Mouse (Mus musculus): ENCODE measurements at regions not wholly inside any gene's neighbourhood (a gene's known extent, or its start where the extent isn't known, plus 50 kb on each side); places are given as distances from the start of the nearest gene placed in this dataset.

GRCm38 (mm10) chr13:60435333-60435732 is 166.4 kb upstream of the Dapk1 start:
- DNase-seq = no peak
- H3K27me3 ChIP-seq (replicated peaks; ENCODE audit: control insufficient read depth, insufficient read depth, low read length) = no peaks in the 10 kb centered on the region
- H3K27ac ChIP-seq (ENCODE audit: insufficient read depth, low read depth, low read length) = no peak overlapping the region
- H3K4me3 ChIP-seq (ENCODE audit: insufficient read depth, low read depth, low read length) = no peak overlapping the region
- H3K36me3 ChIP-seq (ENCODE audit: control insufficient read depth, insufficient read depth, low read length) = no peaks in the 10 kb centered on the region
- H3K4me1 ChIP-seq (ENCODE audit: control insufficient read depth, insufficient read depth, low read length) = no peaks in the 10 kb centered on the region
- WGBS = 48% methylated on average over 5 of the region's 5 CpGs
- TF ChIP-seq POLR2A (IDR thresholded peaks at IDR 0.05; ENCODE audit: low read depth, low read length) (no peak), CTCF (conservative IDR thresholded peaks at IDR 0.05; ENCODE audit: insufficient read depth, insufficient read length, low read depth, low read length) (no peak)

- WGBS = 94% methylated on average over 2 of the region's 2 CpGs
- H3K27ac ChIP-seq (ENCODE audit: insufficient read depth, low read depth, low read length) = no peak overlapping the region
- DNase-seq = no peak
- H3K27me3 ChIP-seq (replicated peaks; ENCODE audit: control insufficient read depth, insufficient read depth, low read length) = no peaks in the 10 kb centered on the region
- no peak for TF ChIP-seq CTCF (conservative IDR thresholded peaks at IDR 0.05; ENCODE audit: insufficient read depth, insufficient read length, low read depth, low read length)
- TF ChIP-seq POLR2A (IDR thresholded peaks at IDR 0.05; ENCODE audit: low read depth, low read length) = no peak
- no peak overlapping the region for H3K4me3 ChIP-seq (ENCODE audit: insufficient read depth, low read depth, low read length)
- H3K4me1 ChIP-seq (ENCODE audit: control insufficient read depth, insufficient read depth, low read length) = no peaks in the 10 kb centered on the region
- H3K36me3 ChIP-seq (ENCODE audit: control insufficient read depth, insufficient read depth, low read length) = no peaks in the 10 kb centered on the region
Observed at GRCm38 (mm10) chr13:60438177-60438576, 163.6 kb upstream of the Dapk1 start.

- Histone ChIP-seq H3K27me3 (replicated peaks; ENCODE audit: control insufficient read depth, insufficient read depth, low read length) (no peaks in the 10 kb centered on the region), H3K36me3 (ENCODE audit: control insufficient read depth, insufficient read depth, low read length) (no peaks in the 10 kb centered on the region), H3K4me1 (ENCODE audit: control insufficient read depth, insufficient read depth, low read length) (no peaks in the 10 kb centered on the region), H3K4me3 (ENCODE audit: insufficient read depth, low read depth, low read length) (no peak overlapping the region), H3K27ac (ENCODE audit: insufficient read depth, low read depth, low read length) (no peak overlapping the region)
- TF ChIP-seq POLR2A (IDR thresholded peaks at IDR 0.05; ENCODE audit: low read depth, low read length) (no peak), CTCF (conservative IDR thresholded peaks at IDR 0.05; ENCODE audit: insufficient read depth, insufficient read length, low read depth, low read length) (no peak)
- 46% methylated on average over 3 of the region's 3 CpGs for WGBS
- no peak for DNase-seq
Observed at GRCm38 (mm10) chr13:60440586-60440985, 161.2 kb upstream of the Dapk1 start.

GRCm38 (mm10) chr13:60445164-60445563 is 156.6 kb upstream of the Dapk1 start:
- TF ChIP-seq CTCF (conservative IDR thresholded peaks at IDR 0.05; ENCODE audit: insufficient read depth, insufficient read length, low read depth, low read length) (no peak), POLR2A (IDR thresholded peaks at IDR 0.05; ENCODE audit: low read depth, low read length) (no peak)
- Histone ChIP-seq H3K4me1 (ENCODE audit: control insufficient read depth, insufficient read depth, low read length) (no peaks in the 10 kb centered on the region), H3K36me3 (ENCODE audit: control insufficient read depth, insufficient read depth, low read length) (no peaks in the 10 kb centered on the region), H3K27me3 (replicated peaks; ENCODE audit: control insufficient read depth, insufficient read depth, low read length) (no peaks in the 10 kb centered on the region), H3K27ac (ENCODE audit: insufficient read depth, low read depth, low read length) (no peak overlapping the region), H3K4me3 (ENCODE audit: insufficient read depth, low read depth, low read length) (no peak overlapping the region)
- no peak for DNase-seq
- WGBS = 69% methylated on average over 5 of the region's 5 CpGs

DNA sequence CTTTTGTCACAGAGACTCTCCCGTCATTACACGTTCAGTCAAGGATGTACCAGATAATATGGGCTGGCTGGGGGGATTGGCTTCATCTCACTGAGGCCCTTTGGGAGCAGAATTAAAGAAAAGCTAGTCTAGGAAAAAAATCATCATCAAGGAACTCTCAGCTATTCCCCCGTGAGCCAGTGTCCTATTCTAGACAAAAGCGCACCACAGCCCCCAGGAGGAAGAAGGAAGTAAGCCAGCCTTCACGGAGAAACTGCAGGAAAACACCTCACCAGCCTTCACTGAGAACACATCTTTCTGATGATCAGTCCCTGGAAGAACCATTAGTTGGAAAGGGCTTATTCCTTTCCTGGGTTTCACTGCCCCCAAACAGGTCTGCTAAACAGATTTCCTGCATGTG is 154.8 kb upstream of the Dapk1 start:
- no peak for DNase-seq
- peak; percentile 20; the same call in 1 of the 2 replicates for TF ChIP-seq CTCF (conservative IDR thresholded peaks at IDR 0.05; ENCODE audit: insufficient read depth, insufficient read length, low read depth, low read length)
- TF ChIP-seq POLR2A (IDR thresholded peaks at IDR 0.05; ENCODE audit: low read depth, low read length) = no peak
- Histone ChIP-seq H3K27me3 (replicated peaks; ENCODE audit: control insufficient read depth, insufficient read depth, low read length) (no peaks in the 10 kb centered on the region), H3K4me3 (ENCODE audit: insufficient read depth, low read depth, low read length) (no peak overlapping the region), H3K36me3 (ENCODE audit: control insufficient read depth, insufficient read depth, low read length) (no peaks in the 10 kb centered on the region), H3K27ac (ENCODE audit: insufficient read depth, low read depth, low read length) (no peak overlapping the region), H3K4me1 (ENCODE audit: control insufficient read depth, insufficient read depth, low read length) (no peaks in the 10 kb centered on the region; the same call in 1 of the 2 replicates)
- WGBS = 54% methylated on average over 5 of the region's 5 CpGs

- Histone ChIP-seq H3K27ac (ENCODE audit: insufficient read depth, low read depth, low read length) (no peak overlapping the region), H3K27me3 (replicated peaks; ENCODE audit: control insufficient read depth, insufficient read depth, low read length) (no peaks in the 10 kb centered on the region), H3K4me3 (ENCODE audit: insufficient read depth, low read depth, low read length) (no peak overlapping the region), H3K4me1 (ENCODE audit: control insufficient read depth, insufficient read depth, low read length) (no peaks in the 10 kb centered on the region; the same call in 1 of the 2 replicates), H3K36me3 (ENCODE audit: control insufficient read depth, insufficient read depth, low read length) (no peaks in the 10 kb centered on the region)
- TF ChIP-seq POLR2A (IDR thresholded peaks at IDR 0.05; ENCODE audit: low read depth, low read length) (no peak), CTCF (conservative IDR thresholded peaks at IDR 0.05; ENCODE audit: insufficient read depth, insufficient read length, low read depth, low read length) (no peak)
- 56% methylated on average over 10 of the region's 10 CpGs for WGBS
- DNase-seq = peak; percentile 51
Observed at GRCm38 (mm10) chr13:60450721-60451506, 150.8 kb upstream of the Dapk1 start.

- Histone ChIP-seq H3K27me3 (replicated peaks; ENCODE audit: control insufficient read depth, insufficient read depth, low read length) (no peaks in the 10 kb centered on the region), H3K4me3 (ENCODE audit: insufficient read depth, low read depth, low read length) (no peak overlapping the region), H3K4me1 (ENCODE audit: control insufficient read depth, insufficient read depth, low read length) (no peaks in the 10 kb centered on the region; the same call in 1 of the 2 replicates), H3K27ac (ENCODE audit: insufficient read depth, low read depth, low read length) (no peak overlapping the region), H3K36me3 (ENCODE audit: control insufficient read depth, insufficient read depth, low read length) (no peaks in the 10 kb centered on the region)
- 94% methylated on average over 9 of the region's 9 CpGs for WGBS
- TF ChIP-seq CTCF (conservative IDR thresholded peaks at IDR 0.05; ENCODE audit: insufficient read depth, insufficient read length, low read depth, low read length) = no peak
- TF ChIP-seq POLR2A (IDR thresholded peaks at IDR 0.05; ENCODE audit: low read depth, low read length) = no peak
- DNase-seq = no peak
Observed at GRCm38 (mm10) chr13:60453821-60454483, 147.8 kb upstream of the Dapk1 start.

All from kidney, adult 2 months (tissue).